Comparison of ENCODE assay signal across 33 mouse cellular contexts in genomic region chr13:65311826-65312225, GRCm38 (mm10). TPM values are rescaled to one million over a fixed set of nuclear protein-coding genes. Genes with fewer than 3 reads are reported as not detected.
DNase-seq lines count a peak whose midpoint lies in the region; ATAC-seq and TF ChIP-seq lines count a peak whose summit lies in the region.
"Had no signal": no experiment of that assay in that cellular context is flagged by ENCODE, and none has a peak within 500 bp of the region (broad histone marks: within the 10 kb centered on the region; RNA-seq: fewer than 3 reads in every experiment).

No protein-coding gene starts in this region.

- peaks cover 30% of the 10 kb centered on the region for H3K9me3 ChIP-seq in heart, embryonic 12.5 days (replicated peaks)
- peaks cover 7% of the 10 kb centered on the region for H3K9me3 ChIP-seq in kidney, embryonic 16.5 days (ENCODE audit: low read length)
- peaks cover 5% of the 10 kb centered on the region; the same call in 1 of the 2 replicates for H3K9me3 ChIP-seq in kidney, embryonic 14.5 days (ENCODE audit: control insufficient read depth, low read length)
- peaks cover 22% of the 10 kb centered on the region for H3K9me3 ChIP-seq in megakaryocyte, embryonic 14.5 days
- no peaks in the 10 kb centered on the region for H3K9me3 ChIP-seq in E14TG2a.4 (ENCODE audit: low read length)
- H3K9me3 ChIP-seq: intestine, embryonic 15.5 days; lung, embryonic 15.5 days had no signal

- H3K9ac ChIP-seq in heart, embryonic 12.5 days, result no peak overlapping the region
- H3K9ac ChIP-seq in kidney, embryonic 16.5 days (replicated peaks; ENCODE audit: low read length), result no peak overlapping the region
- no peak overlapping the region for H3K9ac ChIP-seq in kidney, embryonic 14.5 days (ENCODE audit: low read depth, low read length)
- H3K9ac ChIP-seq: limb, embryonic 13.5 days; liver, embryonic 14.5 days; lung, embryonic 15.5 days; midbrain, embryonic 12.5 days had no signal

- H3K4me3 ChIP-seq in heart, embryonic 12.5 days, result no peak overlapping the region
- no peak overlapping the region for H3K4me3 ChIP-seq in kidney, embryonic 16.5 days (ENCODE audit: low read length)
- no peak overlapping the region for H3K4me3 ChIP-seq in kidney, embryonic 14.5 days (ENCODE audit: low read length)
- H3K4me3 ChIP-seq in megakaryocyte, embryonic 14.5 days (replicated peaks), result peak overlapping the region; percentile 89
- peak overlapping the region; percentile 78 for H3K4me3 ChIP-seq in E14TG2a.4 (replicated peaks; ENCODE audit: low read length)
- H3K4me3 ChIP-seq: midbrain, embryonic 12.5 days had no signal

- no peaks in the 10 kb centered on the region for H3K4me1 ChIP-seq in heart, embryonic 12.5 days (replicated peaks)
- no peaks in the 10 kb centered on the region for H3K4me1 ChIP-seq in kidney, embryonic 16.5 days (ENCODE audit: insufficient read depth, low read length)
- no peaks in the 10 kb centered on the region for H3K4me1 ChIP-seq in kidney, embryonic 14.5 days (ENCODE audit: control insufficient read depth, insufficient read depth, low read length)
- peaks cover 12% of the 10 kb centered on the region for H3K4me1 ChIP-seq in megakaryocyte, embryonic 14.5 days
- H3K4me1 ChIP-seq in E14TG2a.4 (replicated peaks; ENCODE audit: low read depth, low read length), result peaks cover 16% of the 10 kb centered on the region
- H3K4me1 ChIP-seq: heart, embryonic 10.5 days; intestine, embryonic 15.5 days; limb, embryonic 13.5 days; lung, embryonic 15.5 days; midbrain, embryonic 12.5 days had no signal

- intact Hi-C loops in heart, postnatal 10 days (cut with DNase I), result loop anchor here (2.0 to 5.0 kb wide), 2 partner anchors 135 to 870 kb away; no protein-coding TSS in a partner anchor

- no peak overlapping the region for H3K4me2 ChIP-seq in heart, embryonic 12.5 days
- no peak overlapping the region; the same call in 1 of the 2 replicates for H3K4me2 ChIP-seq in kidney, embryonic 16.5 days (replicated peaks; ENCODE audit: low read depth, low read length)
- no peak overlapping the region for H3K4me2 ChIP-seq in kidney, embryonic 14.5 days (replicated peaks; ENCODE audit: low read depth, low read length)

- 87% methylated on average over 9 of the region's 9 CpGs for WGBS in heart, embryonic 12.5 days
- WGBS in kidney, embryonic 16.5 days, result 91% methylated on average over 9 of the region's 9 CpGs
- WGBS in kidney, embryonic 14.5 days, result 96% methylated on average over 9 of the region's 9 CpGs

- H3K27me3 ChIP-seq in heart, embryonic 12.5 days (replicated peaks), result no peaks in the 10 kb centered on the region
- H3K27me3 ChIP-seq in kidney, embryonic 16.5 days (ENCODE audit: insufficient read depth, low read length), result no peaks in the 10 kb centered on the region
- no peaks in the 10 kb centered on the region for H3K27me3 ChIP-seq in kidney, embryonic 14.5 days (ENCODE audit: control insufficient read depth, insufficient read depth, low read length)
- H3K27me3 ChIP-seq in megakaryocyte, embryonic 14.5 days (replicated peaks), result peaks cover 2% of the 10 kb centered on the region
- H3K27me3 ChIP-seq in E14TG2a.4 (ENCODE audit: insufficient read depth, low read length), result 0 out of 2 replicates have a peak, but pooled peaks cover 4% of the 10 kb centered on the region
- H3K27me3 ChIP-seq: intestine, embryonic 15.5 days; limb, embryonic 13.5 days; lung, embryonic 15.5 days; midbrain, embryonic 12.5 days had no signal

- no peak overlapping the region for H3K27ac ChIP-seq in heart, embryonic 12.5 days (ENCODE audit: poor library complexity, severe bottlenecking)
- no peak overlapping the region for H3K27ac ChIP-seq in kidney, embryonic 16.5 days (ENCODE audit: low read length)
- H3K27ac ChIP-seq in kidney, embryonic 14.5 days (ENCODE audit: low read depth, low read length), result no peak overlapping the region
- H3K27ac ChIP-seq: gastrocnemius, adult 2 months; heart, embryonic 10.5 days; intestine, embryonic 15.5 days; limb, embryonic 13.5 days; liver, embryonic 14.5 days; lung, embryonic 15.5 days; midbrain, embryonic 12.5 days had no signal

- peak; percentile 9; the same call in 1 of the 2 replicates for ATAC-seq in heart, embryonic 12.5 days (ENCODE audit: insufficient number of reproducible peaks, low FRiP score)
- ATAC-seq in kidney, embryonic 16.5 days (ENCODE audit: low FRiP score, low TSS enrichment), result peak; percentile 54; the same call in 1 of the 2 replicates
- no peak for ATAC-seq in kidney, embryonic 14.5 days (ENCODE audit: low FRiP score, low TSS enrichment)
- no peak for ATAC-seq in megakaryocyte, adult 5-6 weeks (ENCODE audit: poor library complexity, severe bottlenecking)
- ATAC-seq: activated CD4-positive, CD25-positive, alpha-beta regulatory T cell, adult 4 months; forebrain, embryonic 16.5 days had no signal

- no peaks in the 10 kb centered on the region for H3K36me3 ChIP-seq in heart, embryonic 12.5 days
- no peaks in the 10 kb centered on the region for H3K36me3 ChIP-seq in kidney, embryonic 16.5 days (ENCODE audit: insufficient read depth, low read length)
- H3K36me3 ChIP-seq in kidney, embryonic 14.5 days (ENCODE audit: control insufficient read depth, insufficient read depth, low read length), result no peaks in the 10 kb centered on the region
- no peaks in the 10 kb centered on the region for H3K36me3 ChIP-seq in megakaryocyte, embryonic 14.5 days (replicated peaks; ENCODE audit: low read length)
- no peaks in the 10 kb centered on the region for H3K36me3 ChIP-seq in E14TG2a.4 (ENCODE audit: insufficient read depth, low read length)
- H3K36me3 ChIP-seq: heart, embryonic 10.5 days; intestine, embryonic 15.5 days; limb, embryonic 13.5 days; lung, embryonic 15.5 days; midbrain, embryonic 12.5 days had no signal

- TF ChIP-seq CTCF in E14TG2a.4 (conservative IDR thresholded peaks at IDR 0.05; ENCODE audit: low read length), result no peak

- no peak for DNase-seq in heart, postnatal 10 days
- no peak for DNase-seq in cerebellum, adult 9-11 months
- DNase-seq: adrenal gland, adult 2 months; gastrocnemius, postnatal 36 days; kidney, adult 2 months; kidney, postnatal 25 days; right cerebral cortex, postnatal 25 days had no signal

RNA-seq across cellular contexts. Expression of gene Zfp369, which starts 33.2 kb away (rescaled TPM):
- 16.5 and 19.1 TPM in 2 replicates for polyA plus RNA-seq in heart, embryonic 12.5 days (2016; fragmentation: Nextera tagmentation; extraction: Ambion mirVana)
- 10 to 100 TPM; 28.3 to 39.0 TPM for total RNA-seq in heart, postnatal 10 days (2021)
- 9.2 and 11.5 TPM in 2 replicates for polyA plus RNA-seq in kidney, embryonic 16.5 days (2015; fragmentation: Nextera tagmentation; extraction: Ambion mirVana)
- 15.3 and 17.6 TPM in 2 replicates for polyA plus RNA-seq in kidney, embryonic 14.5 days (2014; fragmentation: Nextera tagmentation; extraction: Ambion mirVana)
- 1.6 and 6.1 TPM in 2 replicates for polyA plus RNA-seq in megakaryocyte, embryonic 14.5 days (2012; ENCODE audit: insufficient read depth, low replicate concordance)
- total RNA-seq in megakaryocyte, adult 5-6 weeks (2015), result 14.7 and 20.3 TPM in 2 replicates
- 24.2 and 26.3 TPM in 2 replicates for total RNA-seq in megakaryocyte, adult 5-6 weeks (2017)

RNA-seq across cellular contexts. Expression of gene Gm10775, which starts 52.5 kb away (rescaled TPM):
- polyA plus RNA-seq in heart, embryonic 12.5 days (2016; fragmentation: Nextera tagmentation; extraction: Ambion mirVana), result not detected in 2 replicates
- not detected for total RNA-seq in heart, postnatal 10 days (2021)
- polyA plus RNA-seq in kidney, embryonic 16.5 days (2015; fragmentation: Nextera tagmentation; extraction: Ambion mirVana), result not detected in 2 replicates
- not detected in 2 replicates for polyA plus RNA-seq in kidney, embryonic 14.5 days (2014; fragmentation: Nextera tagmentation; extraction: Ambion mirVana)
- 0.22 TPM in 1 of 2 replicates, not detected in the other for polyA plus RNA-seq in megakaryocyte, embryonic 14.5 days (2012; ENCODE audit: insufficient read depth, low replicate concordance)
- total RNA-seq in megakaryocyte, adult 5-6 weeks (2015), result not detected in 2 replicates
- total RNA-seq in megakaryocyte, adult 5-6 weeks (2017), result not detected in 2 replicates
- total RNA-seq: adrenal gland, adult 2 months; adrenal gland, postnatal 36 days; gastrocnemius, adult 2 months; gastrocnemius, postnatal 36 days; hematopoietic stem cell, adult 5-6 weeks; megakaryocyte progenitor cell, adult 5-6 weeks; monocyte, adult 5-6 weeks; neutrophil, adult 5-6 weeks had no signal
- polyA plus RNA-seq: activated CD4-positive, CD25-positive, alpha-beta regulatory T cell, adult 4 months; adrenal gland, adult 2 months; embryonic facial prominence, embryonic 14.5 days; erythroblast, embryonic 14.5 days; forebrain, embryonic 11.5 days; forebrain, embryonic 16.5 days; heart, embryonic 10.5 days; heart, postnatal 0 days; intestine, embryonic 15.5 days; kidney, adult 2 months; limb, embryonic 13.5 days; liver, embryonic 14.5 days; lung, embryonic 15.5 days; midbrain, embryonic 12.5 days; stomach, embryonic 16.5 days; thymus, postnatal 0 days had no signal

Comparison
In these comparisons a context has a peak if more than half of its experiments do, and no peak if none do; other contexts are left out.
1. ATAC-seq: peak in heart, embryonic 12.5 days (single experiment) and kidney, embryonic 16.5 days (single experiment); none in kidney, embryonic 14.5 days (single experiment) and megakaryocyte, adult 5-6 weeks (single experiment).
2. H3K4me3 ChIP-seq: peak in megakaryocyte, embryonic 14.5 days (single experiment) and E14TG2a.4 (single experiment); none in heart, embryonic 12.5 days (single experiment), kidney, embryonic 16.5 days (single experiment) and kidney, embryonic 14.5 days (single experiment).